Mouse (Mus musculus): ENCODE measurements at regions not wholly inside any gene's neighbourhood (a gene's known extent, or its start where the extent isn't known, plus 50 kb on each side); places are given as distances from the start of the nearest gene placed in this dataset.
A peak's percentile ranks its signal among the peaks of the same experiment; 100 is the strongest.

DNA sequence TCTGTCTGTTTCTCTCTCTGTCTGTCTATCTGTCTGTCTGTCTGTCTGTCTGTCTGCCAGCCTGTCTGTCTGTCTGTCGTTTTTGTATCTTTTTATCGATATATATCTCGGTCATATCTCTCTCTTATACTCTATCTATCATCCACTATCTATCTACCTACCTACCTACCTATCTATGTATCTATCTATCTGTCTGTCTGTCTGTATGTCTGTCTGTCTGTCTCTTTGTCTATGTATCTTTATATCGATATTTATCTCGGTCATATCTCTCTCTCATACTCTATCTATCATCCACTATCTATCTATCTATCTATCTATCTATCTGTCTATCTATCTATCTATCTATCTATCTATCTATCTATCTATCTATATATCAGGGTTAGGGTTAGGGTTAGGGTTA lies 533.9 kb downstream of the Zfy1 start:
- Histone ChIP-seq H3K27me3 (ENCODE audit: insufficient read depth, low read length) (no peaks in the 10 kb centered on the region), H3K4me2 (ENCODE audit: low read depth, low read length) (no peak overlapping the region), H3K27ac (ENCODE audit: low read depth) (no peak overlapping the region), H3K36me3 (replicated peaks; ENCODE audit: insufficient read depth, low read length) (no peaks in the 10 kb centered on the region), H3K9me3 (ENCODE audit: low read length) (peaks cover 3% of the 10 kb centered on the region), H3K9ac (replicated peaks) (no peak overlapping the region), H3K4me1 (ENCODE audit: insufficient read depth) (no peaks in the 10 kb centered on the region), H3K4me3 (ENCODE audit: low read depth, low read length) (no peak overlapping the region)
- ATAC-seq (peak; percentile 33; the same call in 1 of the 2 replicates), DNase-seq (no peak)
- no peak for TF ChIP-seq CTCF (IDR thresholded peaks at IDR 0.05; ENCODE audit: low read depth)
- no peak for TF ChIP-seq EP300 (IDR thresholded peaks at IDR 0.05; ENCODE audit: low read depth)
- 72% methylated on average over 2 of the region's 5 CpGs for WGBS (ENCODE audit: insufficient replicate concordance)

Data from liver, postnatal 0 days (tissue).